8 mouse cellular contexts compared by ENCODE assay signal in genomic region chr7:27178324-27179216, GRCm38 (mm10). TPM values are rescaled to one million over a fixed set of nuclear protein-coding genes. Genes with fewer than 3 reads are reported as not detected.
DNase-seq lines count a peak whose midpoint lies in the region; ATAC-seq and TF ChIP-seq lines count a peak whose summit lies in the region.

Gene Rab4b, minus strand, starts transcription at chr7:27178896.

- TF ChIP-seq CTCF in C2C12 (IDR thresholded peaks at IDR 0.05; ENCODE audit: control insufficient read depth, insufficient read depth, insufficient read length), result no peak
- peak; percentile 69; the same call in 1 of the 2 replicates for TF ChIP-seq CTCF in brain, embryonic 14.5 days (IDR thresholded peaks at IDR 0.05; ENCODE audit: borderline replicate concordance, extremely low read depth, insufficient read depth, insufficient read length)
- peak; percentile 70 for TF ChIP-seq CTCF in liver, adult 2 months (IDR thresholded peaks at IDR 0.05; ENCODE audit: low read depth, low read length)

- peaks cover 27% of the 10 kb centered on the region for H3K4me1 ChIP-seq in erythroblast, embryonic 14.5 days (ENCODE audit: control insufficient read depth)
- peaks cover 5% of the 10 kb centered on the region; the same call in 1 of the 2 replicates for H3K4me1 ChIP-seq in heart, embryonic 11.5 days (ENCODE audit: control insufficient read depth, insufficient read depth, low read length)
- peaks cover 15% of the 10 kb centered on the region for H3K4me1 ChIP-seq in kidney, embryonic 16.5 days (ENCODE audit: insufficient read depth, low read length)
- peaks cover 13% of the 10 kb centered on the region for H3K4me1 ChIP-seq in liver, adult 2 months (ENCODE audit: control insufficient read depth, insufficient read depth, low read length)

- peak; percentile 98 for ATAC-seq in heart, embryonic 11.5 days (replicated peaks; ENCODE audit: insufficient number of reproducible peaks, low FRiP score, low TSS enrichment)
- peak; percentile 97 for ATAC-seq in kidney, embryonic 16.5 days (ENCODE audit: low FRiP score, low TSS enrichment)

- no peaks in the 10 kb centered on the region for H3K36me3 ChIP-seq in C2C12 (ENCODE audit: control insufficient read depth, insufficient read depth)
- peaks cover 20% of the 10 kb centered on the region for H3K36me3 ChIP-seq in erythroblast, embryonic 14.5 days (ENCODE audit: control insufficient read depth)
- H3K36me3 ChIP-seq in heart, embryonic 11.5 days (ENCODE audit: control insufficient read depth, insufficient read depth, low read length), result peaks cover 8% of the 10 kb centered on the region; the same call in 1 of the 2 replicates
- peaks cover 7% of the 10 kb centered on the region; the same call in 1 of the 2 replicates for H3K36me3 ChIP-seq in kidney, embryonic 16.5 days (ENCODE audit: insufficient read depth, low read length)
- no peaks in the 10 kb centered on the region; the same call in 1 of the 2 replicates for H3K36me3 ChIP-seq in liver, adult 2 months (ENCODE audit: control insufficient read depth, insufficient read depth, low read length)
- H3K36me3 ChIP-seq in myocyte (ENCODE audit: control insufficient read depth, insufficient read depth), result peaks cover 5% of the 10 kb centered on the region
- peaks cover 6% of the 10 kb centered on the region for H3K36me3 ChIP-seq in splenic B cell, adult 2 months (ENCODE audit: control insufficient read depth, insufficient read depth, low read length, poor library complexity, severe bottlenecking)

- WGBS in heart, embryonic 11.5 days (ENCODE audit: insufficient replicate concordance), result under 1% methylated on average over 53 of the region's 53 CpGs
- under 1% methylated on average over 49 of the region's 53 CpGs for WGBS in kidney, embryonic 16.5 days
- under 1% methylated on average over 53 of the region's 53 CpGs for WGBS in liver, adult 2 months

- no peaks in the 10 kb centered on the region for H3K27me3 ChIP-seq in C2C12 (ENCODE audit: control insufficient read depth, insufficient read depth, insufficient read length)
- no peaks in the 10 kb centered on the region for H3K27me3 ChIP-seq in erythroblast, embryonic 14.5 days (ENCODE audit: control insufficient read depth)
- H3K27me3 ChIP-seq in heart, embryonic 11.5 days (ENCODE audit: control insufficient read depth, insufficient read depth, low read length), result no peaks in the 10 kb centered on the region
- no peaks in the 10 kb centered on the region for H3K27me3 ChIP-seq in kidney, embryonic 16.5 days (ENCODE audit: insufficient read depth, low read length)
- H3K27me3 ChIP-seq in liver, adult 2 months (ENCODE audit: control insufficient read depth, insufficient read depth, low read length), result no peaks in the 10 kb centered on the region
- no peaks in the 10 kb centered on the region for H3K27me3 ChIP-seq in myocyte (ENCODE audit: control insufficient read depth, insufficient read depth, insufficient read length)
- no peaks in the 10 kb centered on the region for H3K27me3 ChIP-seq in splenic B cell, adult 2 months (ENCODE audit: control insufficient read depth, insufficient read depth, low read length, poor library complexity, severe bottlenecking)

- peak; percentile 60 for TF ChIP-seq POLR2A in brain, embryonic 14.5 days (IDR thresholded peaks at IDR 0.05; ENCODE audit: borderline replicate concordance, extremely low read depth, insufficient read depth, insufficient read length, poor library complexity, severe bottlenecking)
- TF ChIP-seq POLR2A in liver, adult 2 months (IDR thresholded peaks at IDR 0.05; ENCODE audit: extremely low read depth, insufficient read depth, low read length), result no peak
- peak; percentile 41 for TF ChIP-seq POLR2A in myocyte (IDR thresholded peaks at IDR 0.05; ENCODE audit: insufficient read length, low read depth)

- H3K27ac ChIP-seq in heart, embryonic 11.5 days (ENCODE audit: low read depth, low read length), result peak within 1 kb of the TSS; percentile 94
- H3K27ac ChIP-seq in kidney, embryonic 16.5 days (ENCODE audit: low read length), result peak within 1 kb of the TSS; percentile 97
- H3K27ac ChIP-seq in liver, adult 2 months (replicated peaks; ENCODE audit: insufficient read depth, low read depth, low read length), result peak within 1 kb of the TSS; percentile 78

- H3K79me3 ChIP-seq in C2C12 (ENCODE audit: low read depth), result no peaks in the 10 kb centered on the region

- peak within 1 kb of the TSS; percentile 71 for H3K9ac ChIP-seq in heart, embryonic 11.5 days (ENCODE audit: low read depth, low read length)
- peak within 1 kb of the TSS; percentile 75 for H3K9ac ChIP-seq in kidney, embryonic 16.5 days (replicated peaks; ENCODE audit: low read length)
- peak within 1 kb of the TSS; percentile 80 for H3K9ac ChIP-seq in liver, adult 2 months (ENCODE audit: low read depth, low read length)

- H3K79me2 ChIP-seq in C2C12 (ENCODE audit: control insufficient read depth, insufficient read depth) (no peaks in the 10 kb centered on the region), myocyte (ENCODE audit: control insufficient read depth, insufficient read depth) (peaks cover 7% of the 10 kb centered on the region)
- H3K79me2 ChIP-seq in liver, adult 2 months (ENCODE audit: control insufficient read depth, insufficient read depth, low read length), result no peaks in the 10 kb centered on the region

- H3K4me3 ChIP-seq in C2C12 (ENCODE audit: insufficient read depth, poor library complexity, severe bottlenecking) (peak within 1 kb of the TSS; percentile 38), myocyte (peak within 1 kb of the TSS; percentile 42)
- peak within 1 kb of the TSS; percentile 86 for H3K4me3 ChIP-seq in erythroblast, embryonic 14.5 days (replicated peaks)
- H3K4me3 ChIP-seq in heart, embryonic 11.5 days (ENCODE audit: low read depth, low read length), result peak within 1 kb of the TSS; percentile 81
- peak within 1 kb of the TSS; percentile 86 for H3K4me3 ChIP-seq in kidney, embryonic 16.5 days (ENCODE audit: low read length)
- peak within 1 kb of the TSS; percentile 81 for H3K4me3 ChIP-seq in liver, adult 2 months (ENCODE audit: insufficient read depth, low read depth, low read length)

- H3K4me2 ChIP-seq in heart, embryonic 11.5 days, result peak within 1 kb of the TSS; percentile 67
- H3K4me2 ChIP-seq in kidney, embryonic 16.5 days (replicated peaks; ENCODE audit: low read depth, low read length), result peak within 1 kb of the TSS; percentile 61
- peak within 1 kb of the TSS; percentile 82 for H3K4me2 ChIP-seq in myocyte (ENCODE audit: low read depth)

- peak; percentile 100 for DNase-seq in brain, embryonic 14.5 days (ENCODE audit: low read depth)
- peak; percentile 98 for DNase-seq in liver, adult 2 months (ENCODE audit: extremely low read depth, low read depth, low spot score)
- peak; percentile 100 for DNase-seq in splenic B cell, adult 2 months (ENCODE audit: low read depth, low spot score)

- H3ac ChIP-seq in C2C12 (ENCODE audit: control insufficient read depth, insufficient read length, low read depth) (peak within 1 kb of the TSS; percentile 84), myocyte (ENCODE audit: control insufficient read depth, insufficient read length) (peak within 1 kb of the TSS; percentile 7)

- no peaks in the 10 kb centered on the region for H3K9me3 ChIP-seq in erythroblast, embryonic 14.5 days (ENCODE audit: control insufficient read depth, low read length)
- no peaks in the 10 kb centered on the region for H3K9me3 ChIP-seq in heart, embryonic 11.5 days (replicated peaks; ENCODE audit: control insufficient read depth, low read length)
- no peaks in the 10 kb centered on the region for H3K9me3 ChIP-seq in kidney, embryonic 16.5 days (ENCODE audit: low read length)

TF ChIP-seq in C2C12, 6 proteins besides CTCF, POLR2A, EP300 and RAD21:
- no peak for TF ChIP-seq CEBPB (IDR thresholded peaks at IDR 0.05; ENCODE audit: low read depth)
- TF ChIP-seq MAX (IDR thresholded peaks at IDR 0.05), result no peak
- no peak for TF ChIP-seq USF1 (IDR thresholded peaks at IDR 0.05; ENCODE audit: low read depth)
- TF ChIP-seq FOSL1 (IDR thresholded peaks at IDR 0.05; ENCODE audit: insufficient read depth, low read length, poor library complexity, severe bottlenecking), result no peak
- TF ChIP-seq MYOG (IDR thresholded peaks at IDR 0.05; ENCODE audit: control insufficient read depth, extremely low read depth, insufficient read length), result no peak
- TF ChIP-seq MYOD1 (IDR thresholded peaks at IDR 0.05; ENCODE audit: control insufficient read depth, insufficient read length, low read depth), result no peak

TF ChIP-seq in myocyte, 11 proteins besides CTCF, POLR2A, EP300 and RAD21:
- no peak for TF ChIP-seq E2F4 (IDR thresholded peaks at IDR 0.05; ENCODE audit: insufficient read depth)
- peak; percentile 54 for TF ChIP-seq SRF (IDR thresholded peaks at IDR 0.05; ENCODE audit: control insufficient read depth, insufficient read length, low read depth)
- no peak for TF ChIP-seq MYOG (IDR thresholded peaks at IDR 0.05; ENCODE audit: control insufficient read depth in 1 of 3, insufficient read depth in 1 of 3, insufficient read length in 2 of 3, low read depth in 2 of 3)
- TF ChIP-seq POLR2AphosphoS2 (IDR thresholded peaks at IDR 0.05; ENCODE audit: insufficient read length, low read depth), result no peak

RNA-seq across cellular contexts. Expression of gene Rab4b, which starts in this region (rescaled TPM):
- 46.6 TPM for polyA plus RNA-seq in C2C12 (2012; fragmentation: generic; extraction: Trizol)
- 81.4 and 86.7 TPM in 2 replicates for polyA plus RNA-seq in brain, embryonic 14.5 days (2012; rRNA removed)
- polyA plus RNA-seq in erythroblast, embryonic 14.5 days (2012), result 12.0 and 13.5 TPM in 2 replicates
- polyA plus RNA-seq in heart, embryonic 11.5 days (2014; fragmentation: Nextera tagmentation; extraction: Ambion mirVana), result 44.3 and 49.7 TPM in 2 replicates
- polyA plus RNA-seq in kidney, embryonic 16.5 days (2015; fragmentation: Nextera tagmentation; extraction: Ambion mirVana), result 65.7 and 67.9 TPM in 2 replicates
- 8.7 and 10.1 TPM in 2 replicates for total RNA-seq in liver, adult 2 months (2014; rRNA removed)
- 27.5 and 28.3 TPM in 2 replicates for polyA plus RNA-seq in liver, adult 2 months (2012; rRNA removed)
- 56.3 TPM for polyA plus RNA-seq in myocyte (2012; fragmentation: generic; extraction: Trizol)

Comparison
In these comparisons a context has a peak if more than half of its experiments do, and no peak if none do; other contexts are left out.
1. Peak in every context shown above with its lines: DNase-seq, ATAC-seq, H3K4me3 ChIP-seq and H3K27ac ChIP-seq.